Mouse (Mus musculus): ENCODE measurements around the gene Klc4.

- TF ChIP-seq POLR2A (IDR thresholded peaks at IDR 0.05; ENCODE audit: low read depth, low read length) (no peak), CTCF (IDR thresholded peaks at IDR 0.05; ENCODE audit: borderline replicate concordance, insufficient read depth, low read length) (no peak)
Measured at GRCm38 (mm10) chr17:46624598-46624997, 21.2 kb downstream of the Klc4 start.
